20 mouse cellular contexts compared by ENCODE assay signal in genomic region chr1:80427425-80427824, GRCm38 (mm10). TPM values are rescaled to one million over a fixed set of nuclear protein-coding genes. Genes with fewer than 3 reads are reported as not detected.
A peak's percentile ranks its signal among the peaks of the same experiment; 100 is the strongest.
DNase-seq lines count a peak whose midpoint lies in the region; ATAC-seq lines count a peak whose summit lies in the region.
"Had no signal": no experiment of that assay in that cellular context is flagged by ENCODE, and none has a peak within 500 bp of the region (broad histone marks: within the 10 kb centered on the region; RNA-seq: fewer than 3 reads in every experiment).

No protein-coding gene starts in this region.

- 66% methylated on average over 1 of the region's 1 CpGs for whole genome bisulfite sequencing in hindbrain, embryonic 16.5 days
- 75% methylated on average over 1 of the region's 1 CpGs for WGBS in hindbrain, embryonic 12.5 days
- 75% methylated on average over 1 of the region's 1 CpGs for WGBS in midbrain, embryonic 13.5 days

- peak; percentile 98 for DNase-seq in brain, adult 2 months (ENCODE audit: low read depth, low spot score)
- DNase-seq in cerebellum, adult 9-10 months: peak; percentile 98
- peak; percentile 24 for DNase-seq in retina, postnatal 7 days (ENCODE audit: low read depth, low spot score)
- no peak for DNase-seq in embryo, embryonic 10 days (ENCODE audit: low spot score)
- DNase-seq: heart, adult 11 months; heart, postnatal 10 days; lung, embryonic 14.5 days; thymus, postnatal 25 days had no signal

- no peaks in the 10 kb centered on the region for H3K27me3 ChIP-seq in hindbrain, embryonic 16.5 days (replicated peaks; ENCODE audit: control insufficient read depth, insufficient read depth, low read length)
- H3K27me3 ChIP-seq in hindbrain, embryonic 12.5 days: no peaks in the 10 kb centered on the region
- H3K27me3 ChIP-seq in midbrain, embryonic 13.5 days: no peaks in the 10 kb centered on the region

- no peak overlapping the region for H3K27ac ChIP-seq in hindbrain, embryonic 16.5 days (ENCODE audit: low read depth, low read length)
- H3K27ac ChIP-seq in hindbrain, embryonic 12.5 days: no peak overlapping the region
- H3K27ac ChIP-seq in midbrain, embryonic 13.5 days: no peak overlapping the region

- H3K9me3 ChIP-seq in hindbrain, embryonic 16.5 days (ENCODE audit: control insufficient read depth, low read length): no peaks in the 10 kb centered on the region
- peaks cover 4% of the 10 kb centered on the region; the same call in 1 of the 2 replicates for H3K9me3 ChIP-seq in hindbrain, embryonic 12.5 days (replicated peaks)
- H3K9me3 ChIP-seq in midbrain, embryonic 13.5 days: no peaks in the 10 kb centered on the region

- H3K4me1 ChIP-seq in hindbrain, embryonic 16.5 days (ENCODE audit: control insufficient read depth, insufficient read depth, low read depth, low read length): no peaks in the 10 kb centered on the region
- H3K4me1 ChIP-seq in hindbrain, embryonic 12.5 days: no peaks in the 10 kb centered on the region
- H3K4me1 ChIP-seq in midbrain, embryonic 13.5 days (replicated peaks): no peaks in the 10 kb centered on the region

- H3K36me3 ChIP-seq in hindbrain, embryonic 16.5 days (ENCODE audit: control insufficient read depth, insufficient read depth, low read length): no peaks in the 10 kb centered on the region
- H3K36me3 ChIP-seq in hindbrain, embryonic 12.5 days: no peaks in the 10 kb centered on the region
- H3K36me3 ChIP-seq in midbrain, embryonic 13.5 days: no peaks in the 10 kb centered on the region

- peak; percentile 71 for ATAC-seq in hindbrain, embryonic 16.5 days
- no peak for ATAC-seq in hindbrain, embryonic 12.5 days (ENCODE audit: low FRiP score)
- ATAC-seq in megakaryocyte-erythroid progenitor cell, adult 5-6 weeks (replicated peaks; ENCODE audit: low FRiP score, low TSS enrichment, poor library complexity, severe bottlenecking): no peak
- ATAC-seq in midbrain, embryonic 13.5 days: no peak
- ATAC-seq: inflammation-experienced regulatory T-cells, adult 6 months had no signal

- H3K9ac ChIP-seq in hindbrain, embryonic 16.5 days (ENCODE audit: low read depth, low read length): no peak overlapping the region
- H3K9ac ChIP-seq in hindbrain, embryonic 12.5 days: no peak overlapping the region
- H3K9ac ChIP-seq in midbrain, embryonic 13.5 days (replicated peaks): no peak overlapping the region
- H3K9ac ChIP-seq: lung, embryonic 14.5 days had no signal

- no peak overlapping the region for H3K4me2 ChIP-seq in hindbrain, embryonic 16.5 days (ENCODE audit: low read length)
- H3K4me2 ChIP-seq in hindbrain, embryonic 12.5 days (replicated peaks): no peak overlapping the region
- no peak overlapping the region for H3K4me2 ChIP-seq in midbrain, embryonic 13.5 days (replicated peaks)
- H3K4me2 ChIP-seq: lung, embryonic 14.5 days had no signal

- no peak overlapping the region for H3K4me3 ChIP-seq in hindbrain, embryonic 16.5 days (ENCODE audit: low read length)
- no peak overlapping the region for H3K4me3 ChIP-seq in hindbrain, embryonic 12.5 days
- no peak overlapping the region for H3K4me3 ChIP-seq in midbrain, embryonic 13.5 days (replicated peaks)

RNA-seq across cellular contexts. Expression of gene Gm45261, which starts 33.8 kb away (rescaled TPM):
- polyA plus RNA-seq in hindbrain, embryonic 16.5 days (2015; fragmentation: Nextera tagmentation; extraction: Ambion mirVana): not detected in 2 replicates
- polyA plus RNA-seq in hindbrain, embryonic 12.5 days (2016; fragmentation: Nextera tagmentation; extraction: Ambion mirVana): not detected in 2 replicates
- not detected in 2 replicates for total RNA-seq in megakaryocyte-erythroid progenitor cell, adult 5-6 weeks (2014; fragmentation: Nextera tagmentation)
- total RNA-seq in megakaryocyte-erythroid progenitor cell, adult 5-6 weeks (2017): not detected in 2 replicates
- polyA plus RNA-seq in midbrain, embryonic 13.5 days (2015; fragmentation: Nextera tagmentation; extraction: Ambion mirVana): not detected in 2 replicates
- total RNA-seq: adrenal gland, adult 18-20 months; heart, postnatal 10 days; left cerebral cortex, postnatal 14 days; monocyte, adult 5-6 weeks had no signal
- polyA plus RNA-seq: embryonic facial prominence, embryonic 11.5 days; forebrain, embryonic 11.5 days; inflammation-experienced regulatory T-cells, adult 6 months; kidney, embryonic 16.5 days; lung, embryonic 14.5 days; neural tube, embryonic 14.5 days had no signal
